Mouse (Mus musculus): ENCODE measurements at regions not wholly inside any gene's neighbourhood (a gene's known extent, or its start where the extent isn't known, plus 50 kb on each side); places are given as distances from the start of the nearest gene placed in this dataset.
A peak's percentile ranks its signal among the peaks of the same experiment; 100 is the strongest.

- no peak for DNase-seq
Measured at GRCm38 (mm10) chr1:166811341-166812071, 129.9 kb upstream of the Fmo9 start.

GRCm38 (mm10) chr1:166812072-166812461, 130.4 kb upstream of the Fmo9 start:
- no peak for DNase-seq

GRCm38 (mm10) chr1:166812920-166813439, 131.3 kb upstream of the Fmo9 start:
- DNase-seq, result no peak

- no peak for DNase-seq
Measured at GRCm38 (mm10) chr1:166817927-166818326, 136.3 kb upstream of the Fmo9 start.

DNA sequence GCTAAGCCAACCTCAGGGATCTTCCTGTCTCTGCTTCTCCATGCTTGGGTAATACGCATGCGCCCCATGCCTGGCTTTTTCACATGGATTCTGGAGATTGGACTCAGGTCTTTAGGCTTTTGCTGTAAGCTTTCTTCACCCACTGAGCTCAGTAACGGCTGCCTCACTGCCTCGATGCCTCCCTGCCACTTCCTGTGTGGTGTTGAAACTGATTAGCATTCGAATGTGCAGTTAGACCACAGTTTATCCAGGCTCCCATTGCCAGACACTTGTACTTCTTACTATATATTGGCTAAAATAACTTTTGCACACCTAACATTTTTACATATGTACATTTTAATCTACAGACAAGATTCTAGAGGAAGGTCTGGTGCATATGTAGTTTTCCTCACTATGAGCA, 137.0 kb upstream of the Fmo9 start:
- no peak for DNase-seq

- DNase-seq, result no peak
Measured at GRCm38 (mm10) chr1:166819420-166819819, 137.8 kb upstream of the Fmo9 start.

GRCm38 (mm10) chr1:166820050-166820449, 138.4 kb upstream of the Fmo9 start:
- DNase-seq, result no peak

DNA sequence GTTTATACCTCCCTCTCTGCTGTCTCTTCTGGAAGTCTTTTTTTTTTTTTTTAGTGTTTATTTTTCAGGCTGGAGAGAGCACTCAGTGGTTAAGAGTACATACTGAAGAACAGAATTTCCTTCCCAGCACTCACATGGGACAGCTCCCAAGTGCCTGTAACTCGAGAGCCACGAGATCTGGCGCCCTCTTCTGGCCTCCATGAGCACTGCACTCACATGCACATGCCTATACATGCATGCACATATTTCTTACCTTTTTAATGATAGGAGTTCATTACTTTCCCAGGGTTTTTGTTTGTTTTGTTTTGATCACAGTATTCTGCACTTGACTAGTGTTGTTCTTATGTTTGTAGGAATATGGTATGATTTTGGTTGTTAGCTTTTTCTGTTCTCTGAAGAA, 139.5 kb upstream of the Fmo9 start:
- DNase-seq, result no peak

- DNase-seq, result no peak
Measured at GRCm38 (mm10) chr1:166837299-166837698, 155.7 kb upstream of the Fmo9 start.

GRCm38 (mm10) chr1:166839833-166840232, 158.2 kb upstream of the Fmo9 start:
- DNase-seq, result no peak

- peak; percentile 35 for DNase-seq
Measured at GRCm38 (mm10) chr1:166843397-166843877, 157.8 kb upstream of the Fam78b start.

- DNase-seq, result no peak
Measured at GRCm38 (mm10) chr1:166846566-166846965, 154.7 kb upstream of the Fam78b start.

DNA sequence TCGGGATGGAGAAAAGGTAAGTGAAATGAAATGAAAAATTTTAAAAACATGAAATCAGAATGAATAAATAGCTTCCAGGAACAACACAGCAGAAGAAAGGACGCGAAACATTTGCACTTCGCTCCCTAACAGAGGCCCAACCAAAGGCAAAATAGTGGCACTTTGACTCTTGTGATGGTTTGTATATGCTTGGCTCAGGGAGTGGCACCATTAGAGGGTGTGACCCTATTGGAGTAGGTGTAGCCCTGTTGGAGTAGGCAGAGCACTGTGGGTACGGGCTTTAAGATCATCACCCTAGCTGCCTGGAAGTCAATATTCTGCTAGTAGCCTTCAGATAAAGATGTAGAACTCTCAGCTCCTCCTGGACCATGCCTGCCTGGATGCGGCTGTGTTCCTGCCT, 154.0 kb upstream of the Fam78b start:
- no peak for DNase-seq

DNA sequence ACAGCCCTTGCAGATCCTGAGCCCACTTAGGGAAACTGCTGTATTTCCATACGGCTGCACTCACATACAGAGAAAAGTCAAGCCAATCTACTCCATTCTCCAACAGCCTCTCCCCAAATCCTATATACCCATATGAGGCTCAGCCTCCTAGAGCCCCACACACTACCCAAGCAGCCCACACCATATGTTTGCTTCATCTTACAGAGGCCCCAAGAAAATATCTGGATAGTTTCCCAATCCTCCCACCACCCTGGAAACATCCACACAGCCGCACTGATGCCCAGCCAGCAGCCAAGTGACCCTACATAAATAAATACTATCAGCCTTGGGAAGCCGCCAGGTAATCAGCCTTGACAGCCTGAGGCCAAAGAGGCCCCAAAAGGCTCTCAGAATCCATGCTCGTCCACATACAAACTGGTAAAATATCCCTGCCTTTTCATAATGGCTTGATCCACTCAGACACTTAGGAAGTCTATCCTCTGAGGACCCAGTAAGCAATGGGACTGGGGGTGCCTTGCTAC, 153.1 kb upstream of the Fam78b start:
- no peak for DNase-seq

DNA sequence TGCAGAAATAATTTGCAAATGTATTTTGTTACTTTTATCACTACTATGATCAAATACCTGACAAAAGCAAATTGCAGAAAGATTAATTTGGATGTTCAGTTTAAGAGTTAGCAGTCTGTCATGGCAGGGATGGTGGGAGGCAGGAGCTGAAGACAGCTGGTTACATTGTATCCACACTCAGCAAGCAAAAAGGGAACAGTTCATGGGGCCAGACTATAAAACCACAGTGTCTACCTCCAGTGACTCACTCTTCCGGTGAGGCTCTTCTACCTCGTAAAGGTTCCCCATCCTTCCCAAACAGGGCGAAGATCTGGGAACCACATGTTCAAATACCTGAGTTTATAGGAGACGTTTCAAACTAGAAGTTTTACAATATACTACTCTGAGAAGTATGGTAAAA, 145.2 kb upstream of the Fam78b start:
- DNase-seq, result no peak

GRCm38 (mm10) chr1:166866256-166866655, 135.0 kb upstream of the Fam78b start:
- DNase-seq, result no peak

DNA sequence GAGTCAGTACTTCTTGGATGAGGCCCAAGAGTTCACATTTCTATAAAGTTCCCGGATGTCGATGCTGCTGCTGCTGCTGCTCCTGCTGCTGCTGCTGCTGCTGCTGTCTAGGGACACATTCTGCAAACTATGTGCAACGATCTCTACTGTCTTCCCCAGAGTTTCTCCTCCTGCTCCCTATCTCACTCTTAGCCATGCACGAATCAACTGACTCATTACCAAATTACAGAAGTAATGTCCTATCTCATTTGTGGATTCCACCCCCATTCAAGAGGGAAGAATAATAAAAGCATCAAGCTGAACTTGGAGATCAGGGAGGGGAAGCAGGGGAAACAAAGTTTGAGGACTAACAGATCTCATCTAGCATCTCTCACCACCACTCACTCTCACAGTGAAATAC, 130.0 kb upstream of the Fam78b start:
- DNase-seq, result no peak

GRCm38 (mm10) chr1:166876452-166876851, 124.8 kb upstream of the Fam78b start:
- no peak for DNase-seq

- DNase-seq, result no peak
Measured at GRCm38 (mm10) chr1:166883215-166883614, 118.0 kb upstream of the Fam78b start.

DNA sequence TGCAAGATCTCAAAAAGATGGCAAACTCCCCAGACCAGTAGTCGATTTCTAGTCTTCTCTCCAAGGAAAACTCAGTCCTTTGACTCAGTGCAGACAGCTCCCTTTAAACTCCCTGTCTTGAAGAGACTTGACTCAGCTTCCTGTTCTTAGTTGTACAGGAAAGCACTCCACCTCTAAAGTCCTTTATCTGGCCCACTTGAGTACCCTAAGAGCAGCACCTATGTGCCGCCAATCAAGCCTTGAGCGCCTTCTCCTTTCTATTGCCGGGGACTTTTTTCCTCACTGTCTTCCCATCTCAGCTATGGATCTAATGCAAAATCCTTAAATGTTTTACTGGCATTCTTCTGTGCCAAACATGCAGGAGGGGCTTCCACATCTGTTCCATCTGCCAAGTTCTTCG, 105.3 kb upstream of the Fam78b start:
- no peak for DNase-seq

DNA sequence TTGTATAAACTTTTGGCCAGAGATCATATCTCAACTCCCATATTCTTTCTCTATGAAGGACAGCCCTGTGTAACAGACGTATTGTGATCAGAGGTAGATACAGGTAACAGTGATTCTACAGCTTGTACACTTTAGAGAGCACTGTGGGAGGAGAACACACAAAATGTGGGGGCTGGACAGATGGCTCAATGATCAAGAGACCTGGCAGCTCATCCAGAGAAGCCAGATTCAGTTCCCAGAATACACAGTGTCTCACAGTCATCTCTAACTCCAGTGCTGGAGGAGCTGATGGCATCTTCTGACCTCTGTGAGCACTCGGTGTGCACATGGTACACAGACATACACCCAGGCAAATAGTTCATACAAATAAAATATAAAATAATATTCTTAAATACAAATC, 102.5 kb upstream of the Fam78b start:
- no peak for DNase-seq

DNA sequence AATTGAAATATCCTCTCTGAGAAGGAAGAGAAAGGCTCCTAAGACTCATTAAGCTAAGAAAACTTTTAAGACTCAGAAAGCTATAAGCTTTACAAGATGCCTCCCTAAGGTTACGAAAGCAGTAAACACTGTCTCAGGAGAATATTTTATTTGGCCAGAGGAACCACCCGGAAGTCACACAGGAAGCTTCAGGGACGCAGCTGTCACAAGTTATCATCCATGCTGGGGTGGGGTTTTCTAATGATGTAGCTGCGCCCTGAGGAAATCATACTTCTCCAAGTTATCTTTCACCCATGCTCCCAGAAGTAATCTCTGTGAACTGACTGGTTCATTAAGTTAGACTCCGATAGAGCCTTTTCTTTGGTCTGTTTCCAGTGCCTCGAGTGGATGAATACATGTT, 102.0 kb upstream of the Fam78b start:
- DNase-seq, result no peak

GRCm38 (mm10) chr1:166900028-166900427, 101.2 kb upstream of the Fam78b start:
- no peak for DNase-seq

- DNase-seq, result peak; percentile 42
Measured at GRCm38 (mm10) chr1:166900441-166901161, 100.6 kb upstream of the Fam78b start.

Measured in kidney, postnatal 14 days (tissue).